Mouse (Mus musculus): Measurements from ENCODE around the gene Snx4.

DNA sequence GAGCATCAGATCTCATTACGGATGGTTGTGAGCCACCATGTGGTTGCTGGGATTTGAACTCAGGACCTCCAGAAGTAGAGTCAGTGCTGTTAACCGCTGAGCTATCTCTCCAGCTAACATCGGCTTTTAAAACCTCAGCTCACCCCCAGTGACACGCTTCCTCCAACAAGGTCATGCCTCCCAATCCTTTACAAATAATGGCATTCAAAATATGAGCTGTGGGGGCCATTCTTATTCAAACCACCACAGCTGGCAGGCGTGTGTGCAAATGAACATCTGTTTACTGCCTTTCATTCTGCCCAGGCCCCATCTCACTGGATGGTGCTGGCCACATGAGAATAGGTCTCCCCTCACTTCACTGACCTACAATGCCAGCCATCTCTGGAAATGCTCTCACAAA, 4.7 kb upstream of the Snx4 start:
- no peak for TF ChIP-seq TAL1 (conservative IDR thresholded peaks at IDR 0.05; ENCODE audit: low read depth, low read length)
- no peak for TF ChIP-seq CTCF (IDR thresholded peaks at IDR 0.05; ENCODE audit: low read depth, low read length)
- no peak for TF ChIP-seq GATA1 (IDR thresholded peaks at IDR 0.05; ENCODE audit: borderline replicate concordance, low read length)
